Mouse (Mus musculus): ENCODE results near the gene Med27. TPM values are rescaled to one million over a fixed set of nuclear protein-coding genes. Genes with fewer than 3 reads are reported as not detected.

Gene Med27
- polyA plus RNA-seq, 1 experiment = 49.8 TPM

- H3K27me3 ChIP-seq (ENCODE audit: control insufficient read depth, insufficient read depth, insufficient read length) = peaks cover 4% of the 10 kb centered on the region
- H3ac ChIP-seq (ENCODE audit: control insufficient read depth, insufficient read length, low read depth) = no peak overlapping the region
- no peak for TF ChIP-seq MYOD1 (IDR thresholded peaks at IDR 0.05; ENCODE audit: control insufficient read depth, insufficient read length, low read depth)
- TF ChIP-seq MYOG (IDR thresholded peaks at IDR 0.05; ENCODE audit: control insufficient read depth, extremely low read depth, insufficient read length) = no peak
- no peak for TF ChIP-seq MAX (IDR thresholded peaks at IDR 0.05)
- no peak for TF ChIP-seq CTCF (IDR thresholded peaks at IDR 0.05; ENCODE audit: control insufficient read depth, insufficient read depth, insufficient read length)
- TF ChIP-seq FOSL1 (IDR thresholded peaks at IDR 0.05; ENCODE audit: insufficient read depth, low read length, poor library complexity, severe bottlenecking) = no peak
- no peak for TF ChIP-seq CEBPB (IDR thresholded peaks at IDR 0.05; ENCODE audit: low read depth)
- TF ChIP-seq USF1 (IDR thresholded peaks at IDR 0.05; ENCODE audit: low read depth) = no peak
- H3K4me3 ChIP-seq (ENCODE audit: insufficient read depth, poor library complexity, severe bottlenecking) = no peak overlapping the region
- no peaks in the 10 kb centered on the region for H3K36me3 ChIP-seq (ENCODE audit: control insufficient read depth, insufficient read depth)
- no peaks in the 10 kb centered on the region for H3K79me3 ChIP-seq (ENCODE audit: low read depth)
- no peaks in the 10 kb centered on the region for H3K79me2 ChIP-seq (ENCODE audit: control insufficient read depth, insufficient read depth)
Measured at GRCm38 (mm10) chr2:29535566-29536244, 189.1 kb downstream of the Med27 start.

DNA sequence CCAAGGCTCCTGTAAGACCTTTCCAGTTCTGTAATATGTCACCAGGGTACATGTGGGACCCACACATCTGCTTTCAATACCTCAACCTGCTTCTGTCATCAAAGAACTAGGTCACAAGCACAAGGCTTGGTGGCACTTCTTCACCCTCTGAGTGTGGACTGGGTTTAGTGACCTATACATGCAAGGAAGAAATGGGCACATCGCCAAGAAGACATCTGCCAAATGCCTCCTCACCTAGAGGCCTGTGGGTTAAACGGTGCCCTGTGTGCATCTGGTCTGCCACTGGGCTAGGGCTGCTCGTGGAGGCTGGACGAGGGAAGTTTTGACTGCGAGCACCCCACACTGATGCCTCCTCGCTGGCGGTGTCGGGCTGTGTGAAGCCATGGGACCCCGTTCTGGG lies 189.9 kb downstream of the Med27 start:
- H3K27me3 ChIP-seq (ENCODE audit: control insufficient read depth, insufficient read depth, insufficient read length) = peaks cover 4% of the 10 kb centered on the region
- no peak overlapping the region for H3ac ChIP-seq (ENCODE audit: control insufficient read depth, insufficient read length, low read depth)
- no peak overlapping the region for H3K4me3 ChIP-seq (ENCODE audit: insufficient read depth, poor library complexity, severe bottlenecking)
- TF ChIP-seq MYOG (IDR thresholded peaks at IDR 0.05; ENCODE audit: control insufficient read depth, extremely low read depth, insufficient read length) (no peak), MAX (IDR thresholded peaks at IDR 0.05) (no peak)
- no peaks in the 10 kb centered on the region for H3K36me3 ChIP-seq (ENCODE audit: control insufficient read depth, insufficient read depth)
- no peaks in the 10 kb centered on the region for H3K79me2 ChIP-seq (ENCODE audit: control insufficient read depth, insufficient read depth)
- H3K79me3 ChIP-seq (ENCODE audit: low read depth) = no peaks in the 10 kb centered on the region

GRCm38 (mm10) chr2:29537334-29537733 lies 190.7 kb downstream of the Med27 start:
- no peak overlapping the region for H3ac ChIP-seq (ENCODE audit: control insufficient read depth, insufficient read length, low read depth)
- no peaks in the 10 kb centered on the region for H3K36me3 ChIP-seq (ENCODE audit: control insufficient read depth, insufficient read depth)
- H3K79me2 ChIP-seq (ENCODE audit: control insufficient read depth, insufficient read depth) = no peaks in the 10 kb centered on the region
- H3K4me3 ChIP-seq (ENCODE audit: insufficient read depth, poor library complexity, severe bottlenecking) = no peak overlapping the region
- peaks cover 4% of the 10 kb centered on the region for H3K27me3 ChIP-seq (ENCODE audit: control insufficient read depth, insufficient read depth, insufficient read length)
- no peak for TF ChIP-seq MYOD1 (IDR thresholded peaks at IDR 0.05; ENCODE audit: control insufficient read depth, insufficient read length, low read depth)
- TF ChIP-seq USF1 (IDR thresholded peaks at IDR 0.05; ENCODE audit: low read depth) = no peak
- TF ChIP-seq MAX (IDR thresholded peaks at IDR 0.05) = no peak
- no peak for TF ChIP-seq CTCF (IDR thresholded peaks at IDR 0.05; ENCODE audit: control insufficient read depth, insufficient read depth, insufficient read length)
- no peak for TF ChIP-seq FOSL1 (IDR thresholded peaks at IDR 0.05; ENCODE audit: insufficient read depth, low read length, poor library complexity, severe bottlenecking)
- TF ChIP-seq CEBPB (IDR thresholded peaks at IDR 0.05; ENCODE audit: low read depth) = no peak
- no peak for TF ChIP-seq MYOG (IDR thresholded peaks at IDR 0.05; ENCODE audit: control insufficient read depth, extremely low read depth, insufficient read length)
- H3K79me3 ChIP-seq (ENCODE audit: low read depth) = no peaks in the 10 kb centered on the region

DNA sequence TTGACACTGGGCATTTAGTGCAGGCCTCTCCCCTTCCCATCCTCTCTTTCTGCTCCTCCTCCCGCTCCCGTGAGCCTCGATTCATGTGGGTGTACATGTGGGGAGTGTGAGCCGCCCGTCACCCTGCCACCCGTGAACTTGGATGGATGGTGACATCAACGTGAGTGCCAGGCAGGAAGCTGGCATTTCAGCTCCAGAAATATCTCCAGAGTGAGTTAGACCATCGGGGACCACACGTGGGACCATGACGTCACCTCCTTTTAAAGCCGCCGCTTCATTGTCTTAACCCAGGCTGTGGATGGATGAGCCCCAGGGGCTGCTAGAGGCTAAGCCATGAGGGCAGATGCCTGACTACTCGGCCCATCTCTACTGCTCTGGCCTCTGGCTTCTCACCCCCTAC lies 195.4 kb downstream of the Med27 start:
- no peaks in the 10 kb centered on the region for H3K79me3 ChIP-seq (ENCODE audit: low read depth)
- H3K79me2 ChIP-seq (ENCODE audit: control insufficient read depth, insufficient read depth) = no peaks in the 10 kb centered on the region
- H3ac ChIP-seq (ENCODE audit: control insufficient read depth, insufficient read length, low read depth) = no peak overlapping the region
- no peak overlapping the region for H3K4me3 ChIP-seq (ENCODE audit: insufficient read depth, poor library complexity, severe bottlenecking)
- peaks cover 14% of the 10 kb centered on the region for H3K27me3 ChIP-seq (ENCODE audit: control insufficient read depth, insufficient read depth, insufficient read length)
- TF ChIP-seq CTCF (IDR thresholded peaks at IDR 0.05; ENCODE audit: control insufficient read depth, insufficient read depth, insufficient read length) = no peak
- TF ChIP-seq MYOD1 (IDR thresholded peaks at IDR 0.05; ENCODE audit: control insufficient read depth, insufficient read length, low read depth) = no peak
- no peak for TF ChIP-seq MAX (IDR thresholded peaks at IDR 0.05)
- no peak for TF ChIP-seq FOSL1 (IDR thresholded peaks at IDR 0.05; ENCODE audit: insufficient read depth, low read length, poor library complexity, severe bottlenecking)
- H3K36me3 ChIP-seq (ENCODE audit: control insufficient read depth, insufficient read depth) = no peaks in the 10 kb centered on the region

- Histone ChIP-seq H3K27me3 (ENCODE audit: control insufficient read depth, insufficient read depth, insufficient read length) (peaks cover 19% of the 10 kb centered on the region), H3ac (ENCODE audit: control insufficient read depth, insufficient read length, low read depth) (no peak overlapping the region)
- TF ChIP-seq FOSL1 (IDR thresholded peaks at IDR 0.05; ENCODE audit: insufficient read depth, low read length, poor library complexity, severe bottlenecking) (no peak), USF1 (IDR thresholded peaks at IDR 0.05; ENCODE audit: low read depth) (no peak), MYOG (IDR thresholded peaks at IDR 0.05; ENCODE audit: control insufficient read depth, extremely low read depth, insufficient read length) (no peak), MAX (IDR thresholded peaks at IDR 0.05) (no peak), CTCF (IDR thresholded peaks at IDR 0.05; ENCODE audit: control insufficient read depth, insufficient read depth, insufficient read length) (no peak), MYOD1 (IDR thresholded peaks at IDR 0.05; ENCODE audit: control insufficient read depth, insufficient read length, low read depth) (no peak), CEBPB (IDR thresholded peaks at IDR 0.05; ENCODE audit: low read depth) (no peak)
Measured at GRCm38 (mm10) chr2:29546571-29546970, 200.0 kb downstream of the Med27 start.

More at GRCm38 (mm10) chr2:29546571-29546970, 200.0 kb downstream of the Med27 start:
- Histone ChIP-seq H3K79me2 (ENCODE audit: control insufficient read depth, insufficient read depth) (no peaks in the 10 kb centered on the region), H3K4me3 (ENCODE audit: insufficient read depth, poor library complexity, severe bottlenecking) (no peak overlapping the region), H3K79me3 (ENCODE audit: low read depth) (no peaks in the 10 kb centered on the region), H3K36me3 (ENCODE audit: control insufficient read depth, insufficient read depth) (no peaks in the 10 kb centered on the region)
